Mouse (Mus musculus) left cerebral cortex, postnatal 4 days (tissue): ENCODE data around the gene Gm10135. TPM values are rescaled to one million over a fixed set of nuclear protein-coding genes. Genes with fewer than 3 reads are reported as not detected.
"Not testable (repeated sequence)": the region's sequence is repeated elsewhere in the genome, so short reads cannot be mapped to it uniquely, and the experiment has no call there.

ENCODE experiments used
- DNase-seq: peaks from one replicate; pipeline ENCODE4 v3.0.0-alpha.2; 2022
- intact Hi-C: fragments of 180-260 bp; cut with DNase I; formaldehyde crosslinking; loops from one replicate; pipeline ENCODE4 v1.15.1; 2025
- total RNA-seq, 2 experiments: library from RNA; stranded (reverse); gene quantifications; 2 replicates each; pipeline ENCODE4 v1.2.3; 2021

The Gm10135 gene
- total RNA-seq, 2 experiments from 2014 or later, result not detected

GRCm38 (mm10) chr5:72972435-72972834 lies 2.1 kb downstream of the Gm10135 start:
- no peak for DNase-seq
- intact Hi-C loops, result no loop called here

- intact Hi-C loops, result no loop called here
- DNase-seq, result no peak
These were observed 8.8 kb downstream of the Gm10135 start for GRCm38 (mm10) chr5:72965706-72966105.

GRCm38 (mm10) chr5:72960096-72960495 lies 14.4 kb downstream of the Gm10135 start:
- no peak for DNase-seq
- intact Hi-C loops, result no loop called here

GRCm38 (mm10) chr5:72957281-72957680 lies 17.2 kb downstream of the Gm10135 start:
- no peak for DNase-seq
- intact Hi-C loops, result no loop called here

GRCm38 (mm10) chr5:72953996-72954604 lies 20.4 kb downstream of the Gm10135 start:
- intact Hi-C loops, result no loop called here
- no peak for DNase-seq

- intact Hi-C loops, result no loop called here
These were observed 24.2 kb downstream of the Gm10135 start for GRCm38 (mm10) chr5:72950252-72950651.

GRCm38 (mm10) chr5:72948136-72948535 lies 26.4 kb downstream of the Gm10135 start:
- intact Hi-C loops, result no loop called here
- no peak for DNase-seq

More at GRCm38 (mm10) chr5:72950252-72950651, 24.2 kb downstream of the Gm10135 start:
- DNase-seq, result no peak

GRCm38 (mm10) chr5:72940906-72941432 lies 33.5 kb downstream of the Gm10135 start:
- intact Hi-C loops, result no loop called here

GRCm38 (mm10) chr5:72939311-72939710 lies 35.2 kb downstream of the Gm10135 start:
- DNase-seq, result no peak
- intact Hi-C loops, result no loop called here

More at GRCm38 (mm10) chr5:72940906-72941432, 33.5 kb downstream of the Gm10135 start:
- no peak for DNase-seq

- intact Hi-C loops, DNase-seq: not testable (repeated sequence)
These were observed 36.1 kb downstream of the Gm10135 start for GRCm38 (mm10) chr5:72938421-72938820.

- no peak for DNase-seq
These were observed 41.4 kb downstream of the Gm10135 start for GRCm38 (mm10) chr5:72933026-72933675.

GRCm38 (mm10) chr5:72927074-72927473 lies 47.4 kb downstream of the Gm10135 start:
- no peak for DNase-seq
- intact Hi-C loops, result no loop called here

More at GRCm38 (mm10) chr5:72933026-72933675, 41.4 kb downstream of the Gm10135 start:
- intact Hi-C loops, result no loop called here

GRCm38 (mm10) chr5:72922796-72923195 lies 51.7 kb downstream of the Gm10135 start:
- intact Hi-C loops, result no loop called here

GRCm38 (mm10) chr5:72921171-72921570 lies 53.3 kb downstream of the Gm10135 start:
- no peak for DNase-seq
- intact Hi-C loops, result no loop called here

More at GRCm38 (mm10) chr5:72922796-72923195, 51.7 kb downstream of the Gm10135 start:
- no peak for DNase-seq

- no peak for DNase-seq
- intact Hi-C loops, result no loop called here
These were observed 54.1 kb downstream of the Gm10135 start for GRCm38 (mm10) chr5:72920416-72920815.

GRCm38 (mm10) chr5:72916851-72917250 lies 57.7 kb downstream of the Gm10135 start:
- no peak for DNase-seq
- intact Hi-C loops, result no loop called here

- intact Hi-C loops, result no loop called here
- no peak for DNase-seq
These were observed 58.5 kb downstream of the Gm10135 start for GRCm38 (mm10) chr5:72916048-72916447.

Other genes starting within 250 kb of the Gm10135 start
- under 1 TPM; 0.18 to 0.40 TPM for gene Txk, start 221.9 kb downstream of the Gm10135 start, total RNA-seq
- 10 to 100 TPM; 13.6 to 16.1 TPM for gene Tec, start 106.2 kb downstream of the Gm10135 start, total RNA-seq
- 10 to 100 TPM; 57.1 to 66.7 TPM for gene Slain2, start 60.4 kb downstream of the Gm10135 start, total RNA-seq
- 10 to 100 TPM in 1 of 2 experiments, 1 to 10 TPM in 1; 9.8 to 11.5 TPM for gene Slc10a4, start 32.2 kb upstream of the Gm10135 start, total RNA-seq